Mouse (Mus musculus) mature B cell (primary cell): ENCODE results near the gene Ercc6.

ENCODE experiments used
- in situ Hi-C: fragments of 300-500 bp; cut with MboI; formaldehyde crosslinking; loops from 2 replicates; pipeline ENCODE4 v1.14.3; 2019

Ercc6 gene

DNA sequence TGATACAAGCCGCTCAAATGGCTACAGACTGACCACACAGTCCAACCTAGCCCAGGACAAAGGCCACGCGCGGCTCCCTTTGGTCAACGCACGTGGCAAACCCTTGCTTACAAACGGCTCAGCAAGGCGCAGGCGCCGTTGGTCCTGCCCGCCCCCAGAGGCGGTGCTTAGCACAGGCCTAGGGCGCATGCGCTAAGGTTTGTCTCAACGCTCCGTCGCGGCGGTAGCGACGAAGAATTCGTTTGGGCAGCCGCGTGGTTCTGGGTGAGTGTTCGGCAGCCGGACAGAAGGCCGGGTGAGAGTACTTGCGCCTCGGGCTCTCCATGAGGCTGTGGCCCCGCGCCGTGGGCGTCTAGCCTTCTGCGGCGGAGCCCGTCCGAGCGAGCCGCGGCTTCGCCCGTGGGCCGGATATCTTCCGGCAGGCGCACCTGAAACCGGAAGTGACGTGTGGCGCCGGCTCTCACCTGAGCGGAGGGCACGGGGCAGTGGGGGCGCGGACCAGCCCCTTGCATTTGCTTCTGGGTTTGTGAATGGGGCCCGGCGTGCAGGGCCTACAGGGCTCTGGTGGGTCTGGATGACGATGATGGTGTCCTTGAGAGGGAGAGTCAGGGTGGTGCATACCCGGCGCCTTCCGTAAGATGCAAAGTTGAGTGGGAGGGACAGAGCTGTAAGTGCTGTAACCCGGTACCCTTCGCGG is at the start of gene Ercc6:
TSS of gene Ercc6 (plus strand) at position 186 of the 697 bp plus-strand sequence.
- in situ Hi-C loops, result no loop called here

- in situ Hi-C loops, result no loop called here
Observed at GRCm38 (mm10) chr14:32464601-32465505, 48.5 kb upstream of the Ercc6 start, which contains the start of gene Slc18a3. Gene Slc18a3 (minus strand): TSS chr14:32464850.

GRCm38 (mm10) chr14:32465506-32465870 is 47.8 kb upstream of the Ercc6 start:
- in situ Hi-C loops, result no loop called here

- in situ Hi-C loops, result no loop called here
Observed at GRCm38 (mm10) chr14:32465889-32466288, 47.4 kb upstream of the Ercc6 start, which contains the start of gene Chat. Gene Chat (minus strand): TSS chr14:32465989.

DNA sequence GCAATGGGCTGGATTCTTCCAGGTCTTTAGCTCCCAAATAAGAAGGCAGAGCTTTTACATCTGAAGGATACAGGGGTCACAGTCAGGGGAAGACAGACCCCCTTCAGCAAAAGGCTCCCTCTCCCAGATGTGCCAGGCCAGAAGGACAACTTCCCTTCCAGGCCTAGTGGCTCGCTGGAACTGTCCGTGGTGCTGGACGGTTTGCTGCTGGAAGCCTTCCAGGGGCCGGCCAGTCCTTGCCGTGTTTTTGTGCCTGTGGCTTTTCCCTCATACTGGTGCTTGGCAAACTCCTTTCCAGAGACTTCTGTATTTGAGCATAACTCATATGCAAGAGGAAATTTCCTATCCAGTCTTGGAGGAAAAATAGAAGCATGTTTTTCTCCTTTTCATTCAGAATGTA is 45.7 kb upstream of the Ercc6 start:
- in situ Hi-C loops, result no loop called here

DNA sequence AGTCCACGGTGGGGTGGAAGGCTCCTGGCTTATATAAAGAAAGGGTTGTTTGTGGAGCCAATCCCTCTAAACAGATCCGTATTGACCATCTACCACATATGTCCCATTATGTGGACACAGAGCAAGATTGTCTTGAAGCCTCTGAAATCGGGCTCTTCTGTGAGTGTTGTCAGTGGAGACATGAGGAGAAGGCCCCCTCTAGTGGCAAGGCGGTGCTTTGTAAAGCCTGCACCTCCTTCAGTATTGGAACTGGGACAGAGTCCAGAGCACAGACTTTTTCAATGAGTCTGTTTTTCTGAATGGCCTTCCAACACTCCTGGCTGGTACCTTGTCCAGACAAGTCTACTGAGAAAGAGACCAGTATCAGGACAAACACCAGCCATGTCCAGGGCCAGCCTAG is 40.3 kb upstream of the Ercc6 start:
- in situ Hi-C loops, result no loop called here

- in situ Hi-C loops, result no loop called here
Observed at GRCm38 (mm10) chr14:32476559-32476958, 36.8 kb upstream of the Ercc6 start.

DNA sequence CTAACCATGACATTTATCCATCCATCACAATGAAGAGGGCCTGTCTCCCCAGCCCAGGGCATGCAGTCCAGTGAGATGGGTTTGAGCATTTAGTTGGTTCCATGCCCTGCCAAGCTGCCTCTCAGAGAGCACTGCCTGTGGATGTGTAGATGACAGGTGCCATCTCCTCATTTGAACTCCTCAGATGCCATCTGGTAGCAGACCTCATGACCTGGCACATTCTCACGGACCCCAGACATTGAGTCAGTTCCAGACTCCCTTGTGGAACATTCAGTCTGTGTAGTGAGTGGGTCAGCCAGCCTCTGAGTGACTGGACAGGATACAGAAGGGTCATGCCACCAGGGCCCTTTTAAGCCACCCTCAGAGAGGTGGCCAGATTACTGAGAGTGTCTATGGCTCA is 35.7 kb upstream of the Ercc6 start:
- in situ Hi-C loops, result no loop called here

GRCm38 (mm10) chr14:32482061-32482460 is 31.3 kb upstream of the Ercc6 start:
- in situ Hi-C loops, result no loop called here

GRCm38 (mm10) chr14:32492521-32492920 is 20.8 kb upstream of the Ercc6 start:
- in situ Hi-C loops, result no loop called here

- in situ Hi-C loops, result no loop called here
Observed at GRCm38 (mm10) chr14:32496115-32496850, 17.0 kb upstream of the Ercc6 start.

- in situ Hi-C loops, result no loop called here
Observed at GRCm38 (mm10) chr14:32501303-32501702, 12.0 kb upstream of the Ercc6 start.

- in situ Hi-C loops, result no loop called here
Observed at GRCm38 (mm10) chr14:32502764-32503688, 10.3 kb upstream of the Ercc6 start.

GRCm38 (mm10) chr14:32503897-32504296 is 9.4 kb upstream of the Ercc6 start:
- in situ Hi-C loops, result no loop called here

DNA sequence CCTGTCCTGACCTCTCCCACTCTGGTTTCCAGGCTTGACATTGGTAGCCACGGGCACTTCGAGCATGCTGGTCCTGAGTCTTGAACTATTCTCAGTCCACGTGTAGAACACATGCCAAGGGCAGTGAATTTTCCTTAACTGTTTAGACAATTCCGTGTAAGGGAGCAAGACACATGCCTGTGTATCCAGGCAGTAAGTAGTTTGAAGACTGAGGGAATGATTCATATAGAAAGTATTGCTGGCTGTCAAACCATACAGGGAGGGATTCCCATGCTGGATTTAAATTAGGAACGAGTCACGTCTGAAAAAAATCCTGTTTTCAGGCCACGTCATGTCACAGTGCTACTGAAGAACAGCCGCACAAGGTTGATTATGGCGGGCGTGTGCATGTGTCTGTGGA is 7.0 kb upstream of the Ercc6 start:
- in situ Hi-C loops, result no loop called here

DNA sequence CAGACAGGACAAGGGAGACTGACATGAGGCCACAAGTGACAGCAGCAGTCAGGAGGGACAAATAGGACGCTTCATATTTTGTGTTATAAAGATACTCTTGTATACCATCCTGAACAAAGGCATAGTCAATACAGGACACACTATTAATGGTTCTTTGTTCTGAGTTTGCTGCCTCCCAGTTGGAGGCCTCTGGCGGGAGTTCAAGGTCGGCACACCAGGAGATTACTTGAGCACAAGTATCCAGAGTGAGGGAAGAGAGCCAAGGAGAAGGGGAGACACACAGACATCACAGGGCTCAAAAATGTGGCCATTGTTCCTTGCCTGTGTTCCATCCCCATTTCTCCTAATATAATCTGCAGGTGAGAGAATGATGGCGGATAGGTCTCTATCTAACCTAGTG is 6.1 kb upstream of the Ercc6 start:
- in situ Hi-C loops, result no loop called here

DNA sequence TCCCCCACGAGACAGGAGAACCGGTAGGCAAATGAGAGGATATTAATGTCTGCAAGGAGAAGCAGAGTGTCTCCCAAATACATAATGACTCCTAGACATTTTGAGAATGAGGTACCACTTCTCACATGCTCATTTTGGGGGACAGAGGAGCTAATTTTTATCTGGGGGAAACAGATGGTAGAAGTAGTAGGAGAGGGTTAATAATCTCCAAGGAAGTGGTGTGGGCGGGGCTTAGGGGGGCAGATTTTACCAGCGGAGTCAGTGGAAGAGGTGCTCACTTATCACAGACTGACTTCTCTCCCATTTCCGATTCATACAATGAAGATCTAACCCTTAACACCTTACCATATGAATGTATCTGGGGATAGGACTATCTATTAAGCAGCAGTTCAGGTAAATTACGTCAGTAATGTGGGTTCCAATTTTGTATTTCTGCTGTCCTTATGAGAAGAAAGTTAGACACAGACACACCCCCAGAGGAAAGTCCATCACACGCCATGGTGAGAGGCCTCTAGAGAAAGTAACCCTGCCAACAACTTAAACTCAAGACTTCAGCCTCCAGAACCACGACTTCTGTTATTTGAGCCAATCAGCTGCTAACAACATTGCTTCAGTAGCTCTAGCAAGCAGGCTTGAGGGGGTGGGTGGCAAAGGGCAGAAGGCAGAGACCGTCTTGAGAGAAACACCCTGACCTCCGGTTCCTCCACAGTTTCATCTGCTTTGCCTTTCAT is 5.1 kb upstream of the Ercc6 start:
- in situ Hi-C loops, result no loop called here

GRCm38 (mm10) chr14:32509443-32509961 is 3.8 kb upstream of the Ercc6 start:
- in situ Hi-C loops, result no loop called here

GRCm38 (mm10) chr14:32512912-32513311 is 409 bp upstream of the Ercc6 start:
- in situ Hi-C loops, result no loop called here

GRCm38 (mm10) chr14:32516086-32516485 is 2.8 kb downstream of the Ercc6 start:
- in situ Hi-C loops, result no loop called here
